Mouse (Mus musculus) ES-CJ7 (cell line): ENCODE data around the gene Ssbp2.

ENCODE experiments used
- DNase-seq: peaks from one replicate; pipeline ENCODE4 v3.0.0; 2011; ENCODE audit warnings: low read depth, low spot score

The Ssbp2 gene

DNA sequence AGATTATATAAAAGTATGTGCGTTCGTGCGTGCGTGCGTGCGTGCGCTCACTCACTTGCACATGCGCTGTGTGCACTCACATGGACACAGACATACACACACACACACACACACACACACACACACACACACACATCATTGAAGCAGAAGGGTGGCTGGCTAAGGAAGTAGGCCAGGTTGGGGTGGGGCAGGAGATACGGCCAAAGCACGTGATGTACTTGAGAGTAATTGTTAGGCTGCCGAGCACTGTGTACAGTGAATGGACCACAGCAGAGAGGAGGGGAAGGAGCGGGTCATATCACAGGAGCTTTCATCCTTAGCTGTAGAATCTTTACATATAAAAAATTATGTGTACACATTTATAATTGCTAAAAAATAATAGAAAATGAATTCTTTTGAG is 66.0 kb downstream of the Ssbp2 start:
- no peak for DNase-seq

DNA sequence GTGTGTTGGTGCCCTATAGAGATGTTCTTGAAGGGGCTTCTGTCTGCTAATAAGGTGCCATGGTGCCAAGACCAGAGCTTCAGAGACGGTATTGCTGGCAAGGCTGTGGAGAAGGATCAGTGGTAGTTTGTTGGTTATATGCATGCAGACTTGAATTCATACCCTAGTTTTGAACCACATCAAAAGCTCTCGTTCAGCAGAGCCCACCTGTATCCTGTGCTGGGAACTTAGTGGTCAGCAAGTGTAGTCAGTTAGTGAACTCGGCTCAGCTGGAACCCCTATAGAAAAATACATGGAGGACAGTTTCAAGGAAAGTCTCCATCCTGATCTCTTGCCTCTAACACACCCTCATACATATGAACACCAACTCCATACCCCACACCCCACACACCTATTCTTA is 69.7 kb downstream of the Ssbp2 start:
- no peak for DNase-seq

DNA sequence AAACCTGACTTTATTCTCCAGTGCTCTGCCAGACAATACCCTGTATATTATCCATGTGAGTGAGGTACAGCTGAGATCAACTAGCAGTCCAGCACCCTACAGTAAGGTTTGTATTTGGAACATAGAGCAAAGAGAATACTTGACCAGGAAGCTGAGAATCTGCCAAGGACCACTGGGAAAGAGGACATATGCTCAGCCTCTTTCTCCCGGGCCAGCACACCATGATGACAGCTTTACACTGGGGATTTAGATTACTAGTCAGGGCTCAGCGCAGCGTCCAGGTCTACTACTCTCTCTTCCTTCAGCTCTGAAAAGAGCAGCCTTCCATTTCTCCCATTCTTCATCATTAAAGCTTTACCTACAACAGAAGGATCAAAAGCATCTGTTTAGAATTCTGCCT is 76.6 kb downstream of the Ssbp2 start:
- DNase-seq: no peak

DNA sequence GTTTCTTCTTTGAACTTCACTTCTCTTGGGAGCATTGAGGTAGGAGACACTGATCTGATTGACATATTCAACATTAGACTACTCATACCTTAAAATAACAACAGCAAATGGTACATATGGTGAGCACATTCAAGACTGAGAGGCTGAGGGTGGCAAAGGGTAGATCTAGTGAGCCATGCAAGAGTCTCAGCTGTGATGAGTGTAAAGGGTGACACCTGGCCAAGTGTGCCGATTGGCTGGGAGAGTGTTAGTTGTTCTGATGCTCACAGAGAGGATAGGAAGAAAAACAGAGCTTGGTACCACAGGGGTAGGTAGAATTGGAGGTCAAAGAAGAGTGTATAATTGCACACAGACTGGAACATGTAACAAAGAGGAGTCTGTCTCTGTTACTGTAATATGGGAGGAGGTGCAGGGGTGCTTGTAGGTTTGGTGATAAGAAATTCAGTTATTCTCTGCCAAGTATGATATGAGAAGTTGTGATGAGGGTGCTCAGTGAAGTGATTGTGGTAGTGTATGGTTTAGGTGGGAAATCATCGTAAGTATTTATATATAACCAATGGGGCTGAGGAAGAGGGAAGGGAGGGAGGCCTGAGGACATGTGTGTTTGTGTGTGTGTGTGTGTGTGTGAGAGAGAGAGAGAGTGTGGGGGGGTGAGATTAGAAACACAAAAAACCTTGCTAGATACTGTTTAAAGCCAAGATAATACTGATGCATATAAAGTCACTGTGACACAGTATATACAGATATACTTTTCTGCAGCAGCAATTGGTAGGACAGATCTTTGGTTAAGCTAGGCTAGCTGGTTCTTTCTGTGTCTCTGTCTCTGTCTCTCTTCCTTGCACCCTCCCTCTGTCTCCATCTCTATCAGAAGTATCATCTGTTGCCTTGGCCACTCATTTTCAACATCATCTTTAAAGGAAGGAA is 80.3 kb downstream of the Ssbp2 start:
- no peak for DNase-seq

GRCm38 (mm10) chr13:91541069-91541429 is 81.0 kb downstream of the Ssbp2 start:
- DNase-seq: no peak

DNA sequence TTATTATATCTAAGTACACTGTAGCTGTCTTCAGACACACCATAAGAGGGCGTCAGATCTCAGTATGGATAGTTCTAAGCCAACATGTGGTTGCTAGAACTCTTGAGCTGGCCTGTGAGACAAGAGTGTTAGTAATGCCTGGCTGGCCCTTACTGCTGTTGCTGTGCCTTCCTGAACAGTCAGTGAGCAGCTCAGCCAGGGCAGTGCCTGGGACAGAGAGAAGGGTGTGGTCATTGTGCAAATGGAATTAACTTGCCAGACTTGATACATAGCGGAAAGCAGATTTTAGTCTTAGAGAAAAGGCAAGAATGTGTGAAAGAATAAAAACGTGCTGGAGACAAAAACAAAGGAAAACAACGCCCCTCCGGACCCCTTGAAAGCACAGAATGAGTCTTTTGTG is 83.5 kb downstream of the Ssbp2 start:
- peak; percentile 33 for DNase-seq

GRCm38 (mm10) chr13:91564047-91564446 is 104.0 kb downstream of the Ssbp2 start:
- no peak for DNase-seq

DNA sequence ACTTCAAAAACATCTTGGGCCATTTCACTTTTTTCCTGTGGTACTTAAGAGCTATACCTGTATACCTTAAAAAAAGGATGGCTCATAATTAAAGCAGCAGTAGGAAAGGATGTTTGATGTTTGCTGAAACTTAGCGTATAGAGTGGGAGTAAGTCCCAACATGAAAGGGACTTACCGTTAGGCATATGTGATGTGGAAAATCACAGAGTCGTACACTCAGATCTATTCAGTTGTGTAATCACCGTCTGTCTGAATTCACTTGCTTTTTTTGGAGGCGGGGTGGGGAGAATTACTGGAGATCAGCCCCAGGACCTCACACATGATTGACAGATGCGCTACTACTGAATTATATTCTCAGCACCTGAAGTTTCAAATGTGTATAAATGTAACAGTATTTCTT is 104.7 kb downstream of the Ssbp2 start:
- DNase-seq: no peak

DNA sequence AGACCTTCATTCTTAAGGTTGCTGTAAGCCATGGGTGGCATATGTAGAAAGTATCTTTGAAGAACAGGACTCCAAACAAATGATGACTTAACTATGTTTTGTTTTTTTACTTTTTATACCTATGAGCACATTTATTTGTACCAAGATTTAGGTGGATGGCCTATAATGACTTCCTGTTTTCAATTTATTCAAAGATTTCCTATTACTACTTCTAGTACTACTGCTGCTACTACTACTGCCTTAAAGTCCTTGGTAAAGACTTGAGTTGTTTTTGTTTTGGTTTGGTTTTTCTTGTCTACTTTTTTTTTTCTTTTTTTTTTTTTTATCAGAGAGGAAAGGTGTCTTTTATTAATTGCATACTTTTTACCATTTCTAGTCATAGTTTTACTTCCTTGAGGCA is 121.4 kb downstream of the Ssbp2 start:
- DNase-seq: no peak

- DNase-seq: no peak
Measured at GRCm38 (mm10) chr13:91582212-91582611, 122.1 kb downstream of the Ssbp2 start.

DNA sequence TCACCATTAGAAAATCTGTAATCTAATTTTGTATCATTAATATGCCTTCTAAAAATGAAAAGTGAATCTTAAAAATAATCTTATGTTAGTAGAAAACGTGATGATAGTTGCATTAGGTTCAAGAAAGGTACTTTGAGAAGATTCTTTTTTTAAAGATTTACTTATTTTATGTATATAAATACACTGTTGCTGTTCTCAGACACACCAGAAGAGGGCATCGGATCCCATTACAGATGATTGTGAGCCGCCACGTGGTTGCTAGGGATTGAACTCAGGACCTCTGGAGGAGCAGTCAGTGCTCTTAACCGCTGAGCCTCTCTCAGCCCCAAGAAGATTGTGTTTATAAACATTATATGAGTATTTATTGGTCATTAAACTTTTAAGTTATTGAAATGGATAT is 126.3 kb downstream of the Ssbp2 start:
- no peak for DNase-seq

DNA sequence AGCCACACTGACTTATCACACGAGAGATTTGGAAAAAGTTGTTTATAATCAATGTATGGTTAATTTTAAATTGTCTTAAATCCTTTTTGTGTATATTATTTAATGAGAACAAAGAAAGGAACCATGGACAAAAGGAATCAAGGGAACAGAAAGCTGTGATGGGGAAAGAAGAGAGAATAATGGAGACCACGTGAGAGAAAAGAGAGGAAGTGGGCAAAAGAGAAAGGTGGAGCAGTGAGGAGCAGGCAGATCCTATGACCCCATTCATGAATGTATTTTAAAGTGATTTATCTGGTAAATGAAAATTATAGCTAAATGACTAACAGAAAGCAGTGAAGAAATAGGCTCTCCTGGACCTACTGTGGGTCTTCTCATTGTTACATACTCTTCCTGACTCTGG is 128.4 kb downstream of the Ssbp2 start:
- no peak for DNase-seq

DNA sequence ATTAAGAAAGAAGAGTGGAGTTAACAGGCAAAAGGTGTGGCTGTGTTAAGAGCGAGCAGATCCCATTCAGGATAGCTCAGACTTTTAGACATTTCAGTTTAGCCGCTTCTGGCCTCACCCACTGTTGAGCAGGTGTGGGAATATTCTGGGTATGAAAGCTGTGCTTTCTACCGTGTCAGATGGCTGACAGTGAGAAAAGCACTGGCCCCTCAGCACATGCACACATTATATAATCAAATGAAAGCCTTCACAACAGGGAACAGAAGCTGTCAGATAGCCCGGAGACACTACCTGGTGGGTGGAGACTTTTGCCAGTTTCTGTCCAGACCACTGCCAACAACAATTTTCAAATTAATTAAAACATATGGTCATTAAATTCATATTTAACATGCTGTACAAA is 131.8 kb downstream of the Ssbp2 start:
- no peak for DNase-seq

- DNase-seq: no peak
Measured at GRCm38 (mm10) chr13:91595284-91595683, 135.2 kb downstream of the Ssbp2 start.

- DNase-seq: no peak
Measured at GRCm38 (mm10) chr13:91599594-91599993, 139.5 kb downstream of the Ssbp2 start.

- no peak for DNase-seq
Measured at GRCm38 (mm10) chr13:91605043-91605840, 145.2 kb downstream of the Ssbp2 start.

- no peak for DNase-seq
Measured at GRCm38 (mm10) chr13:91610601-91611000, 150.5 kb downstream of the Ssbp2 start.

DNA sequence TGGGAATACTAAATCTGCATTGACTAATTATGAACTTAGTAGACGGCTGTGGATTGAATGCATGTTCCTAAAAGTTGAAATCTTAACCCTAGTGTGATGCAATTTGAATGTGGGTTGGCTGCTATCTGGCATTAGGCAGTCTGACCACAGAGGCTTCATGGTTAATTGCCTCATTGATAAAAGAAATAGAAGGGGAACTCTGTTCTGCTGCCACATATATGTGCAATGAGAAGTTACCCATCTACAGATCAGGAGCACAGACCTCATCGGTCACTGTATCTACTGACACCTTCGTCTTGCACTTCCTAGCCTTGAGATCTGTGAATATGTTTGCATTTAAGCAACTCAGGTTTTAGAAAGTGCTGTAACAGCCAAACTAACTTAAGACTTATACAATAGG is 151.8 kb downstream of the Ssbp2 start:
- DNase-seq: no peak

DNA sequence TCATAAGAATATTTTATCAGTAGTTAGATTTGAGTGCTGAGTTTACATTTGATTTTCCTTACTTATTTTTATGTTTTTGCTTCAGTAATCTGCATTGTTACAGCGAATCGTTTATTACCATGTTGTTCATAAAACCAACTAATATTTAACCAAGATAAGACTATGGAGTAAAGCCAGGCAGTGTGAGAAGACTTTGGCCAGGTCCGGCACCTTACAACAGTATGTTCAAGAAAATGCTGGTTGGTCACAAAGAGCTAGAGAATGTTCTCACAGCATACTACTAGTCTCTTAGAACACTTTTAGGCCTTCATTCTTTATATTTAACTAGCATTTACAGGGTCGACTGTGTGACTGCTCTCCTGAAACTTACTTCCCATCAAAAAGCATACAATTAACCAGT is 152.5 kb downstream of the Ssbp2 start:
- no peak for DNase-seq

DNA sequence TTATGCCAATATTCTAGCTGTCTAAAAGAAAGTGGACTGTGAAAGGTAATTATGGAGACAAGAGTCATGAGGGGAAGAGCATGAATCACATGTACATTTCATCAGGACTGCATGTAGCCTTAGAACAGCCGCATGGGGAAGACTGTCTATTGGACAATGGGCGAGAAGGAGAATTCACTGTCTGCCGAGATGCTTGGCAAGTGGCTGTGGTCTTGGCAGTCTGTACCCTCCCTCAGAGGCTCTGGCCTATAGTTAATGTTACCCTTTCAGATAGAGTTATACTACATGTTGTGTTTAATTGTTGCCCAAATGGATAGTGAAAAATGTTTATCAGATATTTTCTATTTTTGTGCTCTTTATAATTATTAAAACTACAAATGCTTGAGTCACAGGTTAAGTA is 156.0 kb downstream of the Ssbp2 start:
- DNase-seq: no peak

- DNase-seq: no peak
Measured at GRCm38 (mm10) chr13:91616876-91617275, 156.8 kb downstream of the Ssbp2 start.

DNA sequence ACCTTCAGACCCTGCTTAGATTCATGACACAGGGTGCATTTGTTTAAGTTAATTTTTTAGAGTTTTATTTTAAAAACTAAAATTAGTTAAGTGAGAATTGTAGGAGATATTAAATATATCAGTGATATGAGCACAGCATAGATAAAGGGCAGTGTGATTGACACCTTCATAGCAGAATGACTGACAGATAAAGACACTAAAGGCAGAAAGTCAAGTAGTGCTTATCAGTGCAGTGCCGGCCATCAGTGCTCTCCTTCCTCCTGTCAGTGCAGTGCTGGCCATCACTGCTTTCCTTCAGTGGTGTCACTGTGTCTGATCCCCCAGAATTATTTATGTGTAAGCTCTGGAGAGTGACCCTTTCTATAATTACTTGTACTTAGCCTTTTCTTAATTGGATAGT is 159.3 kb downstream of the Ssbp2 start:
- DNase-seq: no peak

GRCm38 (mm10) chr13:91620541-91620940 is 160.5 kb downstream of the Ssbp2 start:
- no peak for DNase-seq
